Mouse (Mus musculus) heart, embryonic 16.5 days (tissue): ENCODE results near the gene Mov10. TPM values are rescaled to one million over a fixed set of nuclear protein-coding genes. Genes with fewer than 3 reads are reported as not detected.

ENCODE experiments used
- ATAC-seq: fragments of 200-750 bp; cut with Nextera tagmentation; replicated peaks from 2 replicates; pipeline ENCODE4 v1.8.0; 2017; ENCODE audit warnings: moderate number of reproducible peaks; ENCODE audit not compliant: insufficient read depth, low FRiP score; ENCODE audit errors: extremely low read depth
- H3K27ac ChIP-seq: fragments of 300-500 bp; sonication (generic); 2 replicates; pipeline ENCODE4 v1.5.1; 2014; ENCODE audit warnings: mild to moderate bottlenecking, low read length, control low read depth, moderate library complexity
- H3K27me3 ChIP-seq: fragments of 300-500 bp; sonication (generic); 2 replicates; pipeline ENCODE4 v1.6.1; 2014; ENCODE audit warnings: low read length, mixed read lengths; ENCODE audit not compliant: control insufficient read depth, insufficient read depth
- H3K36me3 ChIP-seq: fragments of 300-500 bp; sonication (generic); 2 replicates; pipeline ENCODE4 v1.6.1; 2014; ENCODE audit not compliant: control insufficient read depth, insufficient read depth
- H3K4me1 ChIP-seq: fragments of 300-500 bp; sonication (generic); 2 replicates; pipeline ENCODE4 v1.6.1; 2014; ENCODE audit warnings: low read length, mixed read lengths; ENCODE audit not compliant: control insufficient read depth, insufficient read depth
- H3K4me2 ChIP-seq: fragments of 300-500 bp; sonication (generic); 2 replicates; pipeline ENCODE4 v1.6.1; 2014; ENCODE audit warnings: low read depth, mild to moderate bottlenecking, control low read depth, low read length
- H3K4me3 ChIP-seq: fragments of 300-500 bp; sonication (generic); 2 replicates; pipeline ENCODE4 v1.5.1; 2014; ENCODE audit warnings: mild to moderate bottlenecking, control low read depth, low read length
- H3K9ac ChIP-seq: fragments of 300-500 bp; sonication (generic); 2 replicates; pipeline ENCODE4 v1.6.1; 2014; ENCODE audit warnings: low read length, control low read depth
- H3K9me3 ChIP-seq: fragments of 300-500 bp; sonication (generic); replicated peaks from 2 replicates; pipeline ENCODE4 v1.6.1; 2016; ENCODE audit warnings: low read length; ENCODE audit not compliant: control insufficient read depth
- WGBS: fragments of 180-500 bp; shearing (Covaris S2); extraction: QIAGEN DNeasy Blood & Tissue Kit; methylation state at CpG from one replicate; pipeline ENCODE4 v1.1.7; 2014; 5-methylcytosine and 5-hydroxymethylcytosine counted together
- polyA plus RNA-seq: library from polyadenylated mRNA; unstranded; fragments of >200 nt; fragmentation: Nextera tagmentation; extraction: Ambion mirVana; gene quantifications from 2 replicates; pipeline ENCODE4 v1.2.1, GENCODE M21; 2015

Gene Mov10
- polyA plus RNA-seq, 1 experiment from 2014 or later: 25.4 TPM

DNA sequence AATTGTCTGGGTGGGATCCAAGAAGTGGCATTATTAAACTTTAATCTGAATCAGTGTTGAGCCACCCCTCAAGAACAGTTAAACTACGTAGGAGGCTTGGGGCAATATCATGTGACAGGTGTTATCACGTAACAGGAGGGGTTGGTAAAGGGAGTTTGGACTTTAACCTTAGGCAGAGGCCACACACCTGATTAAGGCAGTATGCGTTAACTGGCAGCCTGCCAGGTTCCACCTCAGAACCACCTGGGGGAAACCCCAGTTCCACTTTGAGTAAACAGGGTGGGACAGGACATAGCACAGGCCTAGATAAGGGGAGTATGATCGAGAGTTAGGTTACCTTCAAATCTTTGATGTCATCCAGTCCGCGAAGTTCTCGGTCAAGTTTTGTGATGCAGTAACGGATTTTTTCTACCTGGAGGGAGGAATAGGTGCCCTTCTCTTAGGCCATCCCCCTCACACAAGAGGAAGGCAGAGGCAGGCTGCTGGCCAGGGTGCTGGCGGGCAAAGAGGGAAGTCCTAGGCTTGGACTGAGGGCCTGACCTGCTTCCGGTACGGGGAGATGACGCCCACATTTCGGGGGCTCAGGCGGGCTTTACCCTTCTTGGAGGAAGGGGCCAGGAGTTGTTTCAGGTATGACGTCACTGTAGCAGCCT lies 21.8 kb downstream of the Mov10 start:
- Histone ChIP-seq H3K4me3 (no peak overlapping the region), H3K9ac (no peak overlapping the region), H3K36me3 (peaks cover 57% of the 10 kb centered on the region), H3K27ac (no peak overlapping the region), H3K4me1 (peaks cover 45% of the 10 kb centered on the region), H3K9me3 (no peaks in the 10 kb centered on the region), H3K27me3 (no peaks in the 10 kb centered on the region), H3K4me2 (no peak overlapping the region)
- WGBS: 67% methylated on average over 15 of the region's 15 CpGs
- no peak for ATAC-seq

- H3K4me1 ChIP-seq: peaks cover 53% of the 10 kb centered on the region
- no peak for ATAC-seq
- 64% methylated on average over 15 of the region's 15 CpGs for WGBS
- H3K36me3 ChIP-seq: peaks cover 51% of the 10 kb centered on the region
- no peaks in the 10 kb centered on the region for H3K27me3 ChIP-seq
- H3K27ac ChIP-seq: peak overlapping the region; percentile 22
- H3K4me3 ChIP-seq: no peak overlapping the region
- no peaks in the 10 kb centered on the region for H3K9me3 ChIP-seq
- no peak overlapping the region for H3K9ac ChIP-seq
- no peak overlapping the region for H3K4me2 ChIP-seq
Measured at GRCm38 (mm10) chr3:104795661-104796340, 22.6 kb downstream of the Mov10 start.

DNA sequence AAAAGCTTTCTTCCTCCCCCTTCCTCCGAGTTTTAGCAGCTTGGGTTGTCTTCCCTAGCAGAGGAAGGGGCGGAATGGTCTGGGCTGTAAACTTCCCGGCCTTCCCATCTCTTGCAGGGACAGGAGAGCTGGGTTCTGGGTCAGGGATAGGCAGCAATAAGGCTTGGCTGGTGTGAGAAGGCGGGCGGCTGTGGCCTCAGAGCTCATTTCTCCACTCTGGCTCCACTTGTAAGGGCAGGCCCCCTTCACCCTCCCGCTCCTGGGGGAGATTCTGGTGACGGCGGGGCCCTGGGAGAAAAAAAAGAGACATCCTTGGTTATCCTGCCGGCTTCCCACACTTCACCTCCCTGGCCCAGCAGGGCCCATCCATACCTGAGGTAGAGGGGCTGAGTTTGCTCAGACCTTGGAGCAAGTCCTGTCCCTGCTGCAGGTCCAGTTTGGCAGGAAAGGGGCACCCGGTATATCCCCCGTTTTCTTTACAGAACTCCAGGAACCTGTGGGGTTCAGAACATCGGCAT lies 23.4 kb downstream of the Mov10 start:
- Histone ChIP-seq H3K4me3 (no peak overlapping the region), H3K27ac (peak overlapping the region; percentile 64), H3K9ac (no peak overlapping the region), H3K4me2 (no peak overlapping the region), H3K9me3 (no peaks in the 10 kb centered on the region), H3K36me3 (peaks cover 43% of the 10 kb centered on the region), H3K27me3 (no peaks in the 10 kb centered on the region), H3K4me1 (peaks cover 61% of the 10 kb centered on the region)
- ATAC-seq: no peak
- 45% methylated on average over 12 of the region's 12 CpGs for WGBS

GRCm38 (mm10) chr3:104793871-104794828 lies 24.2 kb downstream of the Mov10 start:
- peaks cover 36% of the 10 kb centered on the region for H3K36me3 ChIP-seq
- no peaks in the 10 kb centered on the region for H3K27me3 ChIP-seq
- H3K4me1 ChIP-seq: peaks cover 63% of the 10 kb centered on the region
- H3K4me2 ChIP-seq: peak overlapping the region; percentile 33
- peak overlapping the region; percentile 93 for H3K27ac ChIP-seq
- 35% methylated on average over 20 of the region's 20 CpGs for WGBS
- peak; percentile 94 for ATAC-seq
- H3K4me3 ChIP-seq: no peak overlapping the region
- no peaks in the 10 kb centered on the region for H3K9me3 ChIP-seq
- H3K9ac ChIP-seq: peak overlapping the region; percentile 50

GRCm38 (mm10) chr3:104792360-104793270 lies 25.7 kb downstream of the Mov10 start:
- H3K9me3 ChIP-seq: no peaks in the 10 kb centered on the region
- no peak overlapping the region for H3K9ac ChIP-seq
- 0 out of 2 replicates have a peak overlapping the region, but pooled peaks have one; percentile 82 for H3K4me2 ChIP-seq
- H3K4me3 ChIP-seq: no peak overlapping the region
- H3K27ac ChIP-seq: no peak overlapping the region
- WGBS: 53% methylated on average over 15 of the region's 15 CpGs
- ATAC-seq: no peak
- peaks cover 32% of the 10 kb centered on the region for H3K36me3 ChIP-seq
- peaks cover 68% of the 10 kb centered on the region for H3K4me1 ChIP-seq
- H3K27me3 ChIP-seq: no peaks in the 10 kb centered on the region

GRCm38 (mm10) chr3:104791671-104792070 lies 26.7 kb downstream of the Mov10 start:
- Histone ChIP-seq H3K4me2 (peak overlapping the region; percentile 82), H3K36me3 (peaks cover 24% of the 10 kb centered on the region), H3K27ac (no peak overlapping the region; the same call in 1 of the 2 replicates)

GRCm38 (mm10) chr3:104791017-104791416 lies 27.3 kb downstream of the Mov10 start:
- peak overlapping the region; percentile 86 for H3K27ac ChIP-seq
- H3K36me3 ChIP-seq: peaks cover 19% of the 10 kb centered on the region
- 29% methylated on average over 4 of the region's 4 CpGs for WGBS
- peaks cover 65% of the 10 kb centered on the region for H3K4me1 ChIP-seq
- peak overlapping the region; percentile 88 for H3K9ac ChIP-seq
- peak overlapping the region; percentile 83 for H3K4me3 ChIP-seq
- no peaks in the 10 kb centered on the region for H3K27me3 ChIP-seq
- ATAC-seq: no peak
- no peaks in the 10 kb centered on the region for H3K9me3 ChIP-seq
- H3K4me2 ChIP-seq: peak overlapping the region; percentile 82

More at GRCm38 (mm10) chr3:104791671-104792070, 26.7 kb downstream of the Mov10 start:
- no peak overlapping the region for H3K9ac ChIP-seq
- no peaks in the 10 kb centered on the region for H3K27me3 ChIP-seq
- WGBS: 87% methylated on average over 8 of the region's 8 CpGs
- peak overlapping the region; percentile 83; the same call in 1 of the 2 replicates for H3K4me3 ChIP-seq
- H3K4me1 ChIP-seq: peaks cover 68% of the 10 kb centered on the region
- no peak for ATAC-seq
- no peaks in the 10 kb centered on the region for H3K9me3 ChIP-seq

DNA sequence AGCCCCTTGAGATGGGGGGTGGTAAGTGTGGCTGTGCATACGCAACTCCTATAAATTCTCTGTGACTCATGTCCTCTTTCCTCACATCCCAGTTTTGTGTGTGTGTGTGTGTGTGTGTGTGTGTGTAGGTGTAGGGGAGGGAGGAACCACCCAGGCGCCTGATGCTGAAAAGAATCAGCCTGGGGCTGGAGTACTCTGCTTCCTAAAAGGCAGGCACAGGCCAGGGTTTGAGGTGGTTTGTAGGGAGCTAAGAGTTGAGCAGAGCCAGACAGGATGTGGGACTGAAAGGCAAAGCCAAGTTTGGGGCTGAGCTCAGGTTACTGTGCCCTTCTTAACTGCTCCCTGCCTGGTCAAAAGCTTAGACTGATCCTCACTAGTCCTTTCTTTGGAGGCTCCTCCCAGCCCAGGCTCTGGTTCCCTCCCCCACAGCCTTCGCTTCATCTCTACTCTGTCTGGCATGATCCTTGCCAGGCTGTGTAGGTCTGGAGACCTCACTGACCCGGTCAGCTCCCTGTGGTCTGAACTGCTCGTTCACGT lies 27.9 kb downstream of the Mov10 start:
- H3K27me3 ChIP-seq: no peaks in the 10 kb centered on the region
- H3K27ac ChIP-seq: peak overlapping the region; percentile 86
- peaks cover 13% of the 10 kb centered on the region for H3K36me3 ChIP-seq
- peaks cover 60% of the 10 kb centered on the region for H3K4me1 ChIP-seq
- ATAC-seq: no peak
- no peaks in the 10 kb centered on the region for H3K9me3 ChIP-seq
- H3K9ac ChIP-seq: peak overlapping the region; percentile 88
- WGBS: 17% methylated on average over 6 of the region's 6 CpGs
- H3K4me3 ChIP-seq: peak overlapping the region; percentile 83
- H3K4me2 ChIP-seq: peak overlapping the region; percentile 82
